Mouse (Mus musculus): ENCODE measurements around the gene Lsm5. TPM values are rescaled to one million over a fixed set of nuclear protein-coding genes. Genes with fewer than 3 reads are reported as not detected.

Lsm5 gene
- polyA plus RNA-seq (2012; rRNA removed): 0.59 and 0.96 TPM in 2 replicates

DNA sequence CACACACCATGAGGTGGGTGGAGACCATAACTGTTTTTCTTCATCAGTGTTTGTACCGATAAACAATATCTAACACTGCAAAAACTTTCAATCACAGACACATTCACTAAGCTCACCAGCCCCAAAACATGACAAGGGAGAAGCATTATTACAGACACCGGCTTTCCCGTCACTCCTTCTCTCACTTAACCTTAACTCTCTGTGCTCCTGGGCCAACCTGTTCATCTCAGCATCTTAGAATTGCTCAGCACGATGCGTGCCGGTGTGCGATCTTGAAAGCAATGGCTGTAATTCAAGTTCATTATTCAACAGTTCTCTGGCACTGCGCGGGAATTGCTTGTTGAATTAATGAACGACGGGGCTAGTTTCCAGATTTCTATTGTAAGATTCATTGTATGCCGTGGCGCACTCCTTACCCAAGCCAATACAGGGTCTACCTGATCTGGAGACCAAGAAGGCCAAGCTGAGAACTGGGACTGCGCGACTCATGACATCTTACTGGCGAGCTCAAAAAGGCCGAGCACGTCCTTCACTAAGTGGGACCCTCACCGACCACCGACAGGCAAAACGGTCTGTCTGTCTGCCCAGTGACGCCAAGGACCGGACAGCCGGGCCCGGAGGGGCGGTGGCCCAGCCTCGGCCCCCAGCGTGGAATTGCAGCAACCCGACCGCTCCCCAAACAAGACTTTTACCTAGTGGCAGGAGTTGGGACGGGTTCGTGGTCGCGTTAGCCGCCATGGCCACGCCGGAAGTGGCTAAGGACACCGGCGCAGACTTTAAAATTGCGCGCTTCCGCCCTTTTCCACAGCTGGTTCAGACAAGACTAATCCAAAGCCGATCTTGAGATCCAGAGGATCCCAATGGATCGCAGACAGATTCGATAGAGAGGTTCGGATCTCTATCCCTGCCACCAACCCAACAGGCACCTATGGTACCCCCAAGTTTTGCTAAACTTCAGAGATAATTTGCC is at the start of gene Lsm5:
Gene Lsm5 (minus strand): TSS at position 780 of the 970 bp plus-strand sequence.

GRCm38 (mm10) chr6:56714574-56715269 is 10.2 kb upstream of the Lsm5 start, which contains the start of gene Avl9:
Avl9 (plus strand) TSS chr6:56714899.

Other genes with a start within 250 kb of the Lsm5 start
- 0.06 and 0.09 TPM in 2 replicates for gene Pde1c, start 135.6 kb downstream of the Lsm5 start, polyA plus RNA-seq (2012; rRNA removed)
- gene Avl9, start 10.2 kb upstream of the Lsm5 start, polyA plus RNA-seq (2012; rRNA removed): 7.6 and 9.6 TPM in 2 replicates
- gene Kbtbd2, start 93.1 kb upstream of the Lsm5 start, polyA plus RNA-seq (2012; rRNA removed): 10.5 and 11.0 TPM in 2 replicates
- 75.3 and 78.0 TPM in 2 replicates for gene Fkbp9, start 127.3 kb upstream of the Lsm5 start, polyA plus RNA-seq (2012; rRNA removed)
- gene Nt5c3, start 219.2 kb upstream of the Lsm5 start, polyA plus RNA-seq (2012; rRNA removed): 6.0 and 19.5 TPM in 2 replicates
- gene Vmn1r4, start 219.3 kb upstream of the Lsm5 start, polyA plus RNA-seq (2012; rRNA removed): not detected in 2 replicates

All from ovary, adult 2 months (tissue).